Mouse (Mus musculus): ENCODE measurements around the gene Ercc1. TPM values are rescaled to one million over a fixed set of nuclear protein-coding genes. Genes with fewer than 3 reads are reported as not detected.

Ercc1 gene
- total and polyA plus RNA-seq, 3 experiments: 22.2 to 37.5 TPM; not detected in 1

- TF ChIP-seq SMC3 (IDR thresholded peaks at IDR 0.05; ENCODE audit: low read depth, low read length) (no peak), CTCF (IDR thresholded peaks at IDR 0.05 in 2 of 3, conservative IDR thresholded peaks at IDR 0.05 in 1 of 3; ENCODE audit: control insufficient read depth in 1 of 3, insufficient read depth in 1 of 3, low read depth in 2 of 3, low read length in 3 of 3, poor library complexity in 1 of 3, severe bottlenecking in 1 of 3) (no peak), POLR2AphosphoS2 (IDR thresholded peaks at IDR 0.05; ENCODE audit: low read length) (no peak), MAZ (IDR thresholded peaks at IDR 0.05; ENCODE audit: low read depth, low read length) (no peak), POLR2AphosphoS5 (IDR thresholded peaks at IDR 0.05; ENCODE audit: borderline replicate concordance, low read depth, low read length) (no peak), MXI1 (IDR thresholded peaks at IDR 0.05; ENCODE audit: low read depth, low read length) (peak; percentile 37; the same call in 1 of the 2 replicates), KAT2A (conservative IDR thresholded peaks at IDR 0.05; ENCODE audit: low read depth, low read length) (no peak), NRF1 (IDR thresholded peaks at IDR 0.05; ENCODE audit: insufficient read depth, low read depth, low read length, poor library complexity, severe bottlenecking) (no peak), ZKSCAN1 (IDR thresholded peaks at IDR 0.05; ENCODE audit: low read depth, low read length) (no peak), MAX (IDR thresholded peaks at IDR 0.05; ENCODE audit: low read length) (no peak), MEF2A (IDR thresholded peaks at IDR 0.05; ENCODE audit: extremely low read depth, insufficient replicate concordance, low read depth, low read length, poor library complexity, severe bottlenecking) (peak; percentile 27; the same call in 1 of the 2 replicates)
These were observed 19.0 kb upstream of the Ercc1 start (continued) for GRCm38 (mm10) chr7:19325262-19326199.

GRCm38 (mm10) chr7:19326359-19326758 lies 18.2 kb upstream of the Ercc1 start:
- TF ChIP-seq RCOR1 (IDR thresholded peaks at IDR 0.05; ENCODE audit: low read depth, low read length) (no peak), SIN3A (IDR thresholded peaks at IDR 0.05; ENCODE audit: low read length) (peak; percentile 67), ELF1 (IDR thresholded peaks at IDR 0.05; ENCODE audit: low read depth, low read length) (peak; percentile 26; the same call in 1 of the 2 replicates)
- Histone ChIP-seq H3K9me3 (replicated peaks; ENCODE audit: insufficient read depth, low read length) (no peaks in the 10 kb centered on the region), H3K4me3 (ENCODE audit: control insufficient read depth in 1 of 2, insufficient read depth in 1 of 2, low read depth in 2 of 2, low read length in 2 of 2) (peak overlapping the region; percentile 53 to 87), H3K9ac (ENCODE audit: control insufficient read depth, low read depth, low read length, poor library complexity, severe bottlenecking) (peak overlapping the region; percentile 51; the same call in 1 of the 2 replicates), H3K27me3 (ENCODE audit: control insufficient read depth in 1 of 2, insufficient read depth in 2 of 2, low read length in 2 of 2) (peaks cover 0 to 2% of the 10 kb centered on the region in 2 experiments; a peak in 1 of 4 replicates), H3K4me1 (ENCODE audit: control insufficient read depth in 1 of 2, insufficient read depth in 2 of 2, low read length in 2 of 2) (peaks cover 9 to 19% of the 10 kb centered on the region in 2 experiments), H3K79me2 (ENCODE audit: control insufficient read depth, insufficient read depth, low read length, poor library complexity) (no peaks in the 10 kb centered on the region), H3K36me3 (ENCODE audit: control insufficient read depth in 1 of 2, insufficient read depth in 2 of 2, low read length in 2 of 2) (peaks cover 0 to 15% of the 10 kb centered on the region in 2 experiments; a peak in 2 of 4 replicates), H3K27ac (ENCODE audit: control insufficient read depth, low read depth, low read length) (peak overlapping the region; percentile 45; the same call in 1 of the 2 replicates)
- DNase-seq (ENCODE audit: low read depth, low spot score): peak; percentile 85

GRCm38 (mm10) chr7:19327128-19327527 lies 17.4 kb upstream of the Ercc1 start:
- Histone ChIP-seq H3K36me3 (ENCODE audit: control insufficient read depth in 1 of 2, insufficient read depth in 2 of 2, low read length in 2 of 2) (peaks cover 0 to 15% of the 10 kb centered on the region in 2 experiments; a peak in 2 of 4 replicates), H3K27me3 (ENCODE audit: control insufficient read depth in 1 of 2, insufficient read depth in 2 of 2, low read length in 2 of 2) (peaks cover 0 to 2% of the 10 kb centered on the region in 2 experiments; a peak in 1 of 4 replicates), H3K79me2 (ENCODE audit: control insufficient read depth, insufficient read depth, low read length, poor library complexity) (no peaks in the 10 kb centered on the region), H3K9ac (ENCODE audit: control insufficient read depth, low read depth, low read length, poor library complexity, severe bottlenecking) (peak overlapping the region; percentile 51), H3K9me3 (replicated peaks; ENCODE audit: insufficient read depth, low read length) (no peaks in the 10 kb centered on the region), H3K4me3 (ENCODE audit: control insufficient read depth in 1 of 2, insufficient read depth in 1 of 2, low read depth in 2 of 2, low read length in 2 of 2) (peak overlapping the region; percentile 53 to 87), H3K27ac (ENCODE audit: control insufficient read depth, low read depth, low read length) (no peak overlapping the region), H3K4me1 (ENCODE audit: control insufficient read depth in 1 of 2, insufficient read depth in 2 of 2, low read length in 2 of 2) (peaks cover 9 to 19% of the 10 kb centered on the region in 2 experiments)
- TF ChIP-seq EP300 (IDR thresholded peaks at IDR 0.05; ENCODE audit: low read depth in 1 of 2, low read length in 2 of 2): peak in 1 of 2 experiments; percentile 9; a peak in 1 of 4 replicates
- peak; percentile 47; the same call in 1 of the 2 replicates for TF ChIP-seq E2F4 (IDR thresholded peaks at IDR 0.05; ENCODE audit: borderline replicate concordance, low read depth, low read length)
- TF ChIP-seq GATA1 (IDR thresholded peaks at IDR 0.05; ENCODE audit: low read depth, low read length): peak; percentile 30; the same call in 1 of the 2 replicates
- TF ChIP-seq GABPA (IDR thresholded peaks at IDR 0.05; ENCODE audit: low read depth, low read length): 0 out of 2 replicates have a peak, but pooled peaks have one; percentile 5
- TF ChIP-seq SIN3A (IDR thresholded peaks at IDR 0.05; ENCODE audit: low read length): 0 out of 2 replicates have a peak, but pooled peaks have one; percentile 13
- no peak for TF ChIP-seq ELF1 (IDR thresholded peaks at IDR 0.05; ENCODE audit: low read depth, low read length)
- TF ChIP-seq MAX (IDR thresholded peaks at IDR 0.05; ENCODE audit: low read length): no peak
- 0 out of 2 replicates have a peak, but pooled peaks have one; percentile 7 for TF ChIP-seq MXI1 (IDR thresholded peaks at IDR 0.05; ENCODE audit: low read depth, low read length)
- peak; percentile 59; the same call in 1 of the 2 replicates for TF ChIP-seq ETS1 (IDR thresholded peaks at IDR 0.05; ENCODE audit: low read depth, low read length)
- DNase-seq (ENCODE audit: low read depth, low spot score): peak; percentile 90
